In genomic region chr17:7231790-7232189, GRCm38 (mm10) we compare ENCODE assay signal across 11 mouse cellular contexts.
"Had no signal": no experiment of that assay in that cellular context is flagged by ENCODE, and none has a peak within 500 bp of the region (broad histone marks: within the 10 kb centered on the region; RNA-seq: fewer than 3 reads in every experiment).

No protein-coding gene starts in this region.

- H3K27ac ChIP-seq: kidney, postnatal 0 days; limb, embryonic 13.5 days; liver, embryonic 14.5 days; stomach, embryonic 15.5 days had no signal

- H3K4me3 ChIP-seq: limb, embryonic 13.5 days; stomach, embryonic 15.5 days had no signal

- H3K4me1 ChIP-seq: stomach, embryonic 15.5 days had no signal

- H3K36me3 ChIP-seq: stomach, embryonic 15.5 days had no signal

- H3K9ac ChIP-seq: limb, embryonic 13.5 days; liver, embryonic 14.5 days; stomach, embryonic 15.5 days had no signal

- H3K27me3 ChIP-seq: limb, embryonic 13.5 days; stomach, embryonic 15.5 days had no signal

- H3K9me3 ChIP-seq: limb, embryonic 13.5 days; stomach, embryonic 15.5 days had no signal

- DNase-seq: kidney, adult 9 months; kidney, postnatal 36 days; layer of hippocampus, adult 9-11 months; layer of hippocampus, postnatal 36 days; left cerebral cortex, postnatal 4 days; thymus, adult 2 months; thymus, postnatal 25 days had no signal

- H3K4me2 ChIP-seq: limb, embryonic 13.5 days; stomach, embryonic 15.5 days had no signal
